26 mouse cellular contexts compared by ENCODE assay signal in the genomic region with DNA sequence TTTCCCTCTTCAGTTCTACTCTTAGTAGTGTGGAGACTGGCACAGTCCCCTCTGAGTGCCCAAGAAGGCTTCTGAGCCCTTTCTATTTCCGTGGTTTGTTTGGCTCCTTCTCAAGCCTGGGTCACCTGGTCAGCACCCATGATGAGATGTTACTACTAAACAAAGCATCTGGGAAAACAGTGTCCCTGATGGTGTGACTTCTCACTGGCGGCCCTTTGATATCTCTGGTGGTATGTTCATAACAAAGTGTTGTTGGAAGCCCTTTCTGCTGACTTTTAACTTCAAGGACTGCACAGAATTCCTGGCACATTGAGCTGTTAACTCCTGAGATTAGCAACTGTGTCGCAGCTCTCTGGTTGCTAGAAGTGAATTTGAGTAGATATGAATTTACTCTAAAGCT. TPM values are rescaled to one million over a fixed set of nuclear protein-coding genes. Genes with fewer than 3 reads are reported as not detected.
"Had no signal": no experiment of that assay in that cellular context is flagged by ENCODE, and none has a peak within 500 bp of the region (broad histone marks: within the 10 kb centered on the region; RNA-seq: fewer than 3 reads in every experiment).

No protein-coding gene starts in this region.

- H3K27ac ChIP-seq: kidney, postnatal 0 days; layer of hippocampus, adult 2 months; limb, embryonic 12.5 days; limb, embryonic 15.5 days; liver, embryonic 12.5 days; liver, embryonic 15.5 days; lung, embryonic 15.5 days; midbrain, embryonic 10.5 days; midbrain, embryonic 13.5 days; neural tube, embryonic 13.5 days; stomach, embryonic 15.5 days had no signal

- H3K4me1 ChIP-seq: limb, embryonic 15.5 days; liver, embryonic 12.5 days; liver, embryonic 15.5 days; lung, embryonic 15.5 days; megakaryocyte, embryonic 14.5 days; midbrain, embryonic 10.5 days; midbrain, embryonic 13.5 days; neural tube, embryonic 13.5 days; stomach, embryonic 15.5 days had no signal

- DNase-seq: kidney, postnatal 25 days; layer of hippocampus, adult 9-11 months; layer of hippocampus, postnatal 36 days; left cerebral cortex, postnatal 4 days; lung, adult 18-20 months; lung, postnatal 10 days; lung, postnatal 36 days; retina, postnatal 1 day; right cerebral cortex, postnatal 25 days; spleen, adult 18-20 months; thymus, postnatal 25 days had no signal

- H3K9ac ChIP-seq: limb, embryonic 12.5 days; limb, embryonic 15.5 days; liver, embryonic 12.5 days; liver, embryonic 15.5 days; lung, embryonic 15.5 days; midbrain, embryonic 13.5 days; neural tube, embryonic 13.5 days; stomach, embryonic 15.5 days had no signal

- H3K9me3 ChIP-seq: limb, embryonic 12.5 days; limb, embryonic 15.5 days; liver, embryonic 12.5 days; liver, embryonic 15.5 days; lung, embryonic 15.5 days; midbrain, embryonic 10.5 days; midbrain, embryonic 13.5 days; neural tube, embryonic 13.5 days; stomach, embryonic 15.5 days had no signal

- ATAC-seq: liver, embryonic 12.5 days; midbrain, embryonic 13.5 days; midbrain, embryonic 16.5 days had no signal

- H3K4me2 ChIP-seq: limb, embryonic 12.5 days; limb, embryonic 15.5 days; liver, embryonic 12.5 days; liver, embryonic 15.5 days; lung, embryonic 15.5 days; midbrain, embryonic 13.5 days; neural tube, embryonic 13.5 days; stomach, embryonic 15.5 days had no signal

- H3K36me3 ChIP-seq: limb, embryonic 12.5 days; limb, embryonic 15.5 days; liver, embryonic 12.5 days; liver, embryonic 15.5 days; lung, embryonic 15.5 days; midbrain, embryonic 10.5 days; midbrain, embryonic 13.5 days; neural tube, embryonic 13.5 days; stomach, embryonic 15.5 days had no signal

- H3K27me3 ChIP-seq: limb, embryonic 15.5 days; liver, embryonic 15.5 days; lung, embryonic 15.5 days; midbrain, embryonic 13.5 days; neural tube, embryonic 13.5 days; stomach, embryonic 15.5 days had no signal

- H3K4me3 ChIP-seq: layer of hippocampus, adult 2 months; limb, embryonic 12.5 days; limb, embryonic 15.5 days; liver, embryonic 12.5 days; liver, embryonic 15.5 days; lung, embryonic 15.5 days; megakaryocyte, embryonic 14.5 days; midbrain, embryonic 10.5 days; midbrain, embryonic 13.5 days; myocyte; neural tube, embryonic 13.5 days; stomach, embryonic 15.5 days had no signal

RNA-seq across cellular contexts. Expression of a gene that starts 10.3 kb away (rescaled TPM):
- total RNA-seq: neutrophil, adult 5-6 weeks had no signal
- polyA plus RNA-seq: liver, embryonic 12.5 days had no signal
